ENCODE assay signal across 9 mouse cellular contexts in the genomic region with DNA sequence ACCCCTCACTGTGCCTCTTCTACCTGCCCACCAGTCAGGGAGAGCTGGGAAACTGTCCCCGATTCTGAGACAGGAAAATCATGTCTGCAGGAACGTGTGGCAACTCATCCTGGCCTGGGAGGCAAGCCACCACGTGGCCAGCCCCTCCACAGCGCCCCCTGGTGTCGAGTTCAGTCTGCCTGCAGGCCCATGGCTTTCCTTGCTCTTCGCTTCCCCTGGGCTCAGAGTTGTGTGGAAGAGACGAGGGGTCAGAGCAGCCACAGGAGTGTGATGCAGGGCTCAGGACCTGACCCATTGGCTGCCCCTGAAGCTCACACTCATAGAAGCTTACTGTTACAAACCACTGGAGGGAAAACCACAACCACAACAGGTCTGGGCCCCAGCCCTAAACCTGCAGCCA. TPM values are rescaled to one million over a fixed set of nuclear protein-coding genes. Genes with fewer than 3 reads are reported as not detected.
DNase-seq lines count a peak whose midpoint lies in the region; ATAC-seq lines count a peak whose summit lies in the region.
"Had no signal": no experiment of that assay in that cellular context is flagged by ENCODE, and none has a peak within 500 bp of the region (broad histone marks: within the 10 kb centered on the region; RNA-seq: fewer than 3 reads in every experiment).

No protein-coding gene starts in this region.

- no peak for ATAC-seq in hindbrain, embryonic 16.5 days

- DNase-seq in hindbrain, embryonic 10.5 days (ENCODE audit: low spot score): peak; percentile 83
- peak; percentile 62 for DNase-seq in WW6 (ENCODE audit: low read depth, low spot score)
- DNase-seq in cerebellum, postnatal 36 days: peak; percentile 64 to 74
- DNase-seq in gastrocnemius, postnatal 4 days (ENCODE audit: low spot score in 2 of 2): peak; percentile 86 to 89
- peak; percentile 68 to 93 for DNase-seq in kidney, postnatal 36 days
- peak; percentile 65 to 81 for DNase-seq in spleen, postnatal 14 days (ENCODE audit: low spot score in 2 of 2)

- H3K36me3 ChIP-seq in hindbrain, embryonic 10.5 days: peaks cover 16% of the 10 kb centered on the region
- H3K36me3 ChIP-seq in hindbrain, embryonic 16.5 days (ENCODE audit: control insufficient read depth, insufficient read depth, low read length): no peaks in the 10 kb centered on the region
- H3K36me3 ChIP-seq in megakaryocyte, embryonic 14.5 days (replicated peaks; ENCODE audit: low read length): peaks cover 100% of the 10 kb centered on the region
- H3K36me3 ChIP-seq: midbrain, embryonic 12.5 days had no signal

- peak overlapping the region; percentile 19; the same call in 1 of the 2 replicates for H3K27ac ChIP-seq in hindbrain, embryonic 10.5 days
- H3K27ac ChIP-seq in hindbrain, embryonic 16.5 days (ENCODE audit: low read depth, low read length): no peak overlapping the region
- H3K27ac ChIP-seq: midbrain, embryonic 12.5 days had no signal

- no peaks in the 10 kb centered on the region for H3K27me3 ChIP-seq in hindbrain, embryonic 10.5 days (ENCODE audit: insufficient read depth, poor library complexity, severe bottlenecking)
- no peaks in the 10 kb centered on the region for H3K27me3 ChIP-seq in hindbrain, embryonic 16.5 days (replicated peaks; ENCODE audit: control insufficient read depth, insufficient read depth, low read length)
- no peaks in the 10 kb centered on the region for H3K27me3 ChIP-seq in megakaryocyte, embryonic 14.5 days (replicated peaks)
- H3K27me3 ChIP-seq: midbrain, embryonic 12.5 days had no signal

- no peak overlapping the region for H3K9ac ChIP-seq in hindbrain, embryonic 16.5 days (ENCODE audit: low read depth, low read length)
- H3K9ac ChIP-seq: midbrain, embryonic 12.5 days had no signal

- H3K4me3 ChIP-seq in hindbrain, embryonic 10.5 days: no peak overlapping the region
- H3K4me3 ChIP-seq in hindbrain, embryonic 16.5 days (ENCODE audit: low read length): no peak overlapping the region
- peak overlapping the region; percentile 57 for H3K4me3 ChIP-seq in megakaryocyte, embryonic 14.5 days (replicated peaks)
- H3K4me3 ChIP-seq: midbrain, embryonic 12.5 days had no signal

- WGBS in hindbrain, embryonic 10.5 days: 17% methylated on average over 7 of the region's 7 CpGs
- 19% methylated on average over 7 of the region's 7 CpGs for WGBS in hindbrain, embryonic 16.5 days

- peaks cover 31% of the 10 kb centered on the region for H3K4me1 ChIP-seq in hindbrain, embryonic 10.5 days (replicated peaks)
- H3K4me1 ChIP-seq in hindbrain, embryonic 16.5 days (ENCODE audit: control insufficient read depth, insufficient read depth, low read depth, low read length): no peaks in the 10 kb centered on the region
- peaks cover 95% of the 10 kb centered on the region for H3K4me1 ChIP-seq in megakaryocyte, embryonic 14.5 days
- H3K4me1 ChIP-seq: midbrain, embryonic 12.5 days had no signal

- no peaks in the 10 kb centered on the region for H3K9me3 ChIP-seq in hindbrain, embryonic 10.5 days
- H3K9me3 ChIP-seq in hindbrain, embryonic 16.5 days (ENCODE audit: control insufficient read depth, low read length): no peaks in the 10 kb centered on the region
- H3K9me3 ChIP-seq in megakaryocyte, embryonic 14.5 days: no peaks in the 10 kb centered on the region
- H3K9me3 ChIP-seq: midbrain, embryonic 12.5 days had no signal

- H3K4me2 ChIP-seq in hindbrain, embryonic 16.5 days (ENCODE audit: low read length): no peak overlapping the region
- H3K4me2 ChIP-seq: midbrain, embryonic 12.5 days had no signal

RNA-seq across cellular contexts. Expression of a gene that starts 13.5 kb away (rescaled TPM):
- polyA plus RNA-seq in hindbrain, embryonic 10.5 days (2016; fragmentation: Nextera tagmentation; extraction: Ambion mirVana): 28.7 and 35.4 TPM in 2 replicates
- 22.0 and 27.1 TPM in 2 replicates for polyA plus RNA-seq in hindbrain, embryonic 16.5 days (2015; fragmentation: Nextera tagmentation; extraction: Ambion mirVana)
- total RNA-seq in gastrocnemius, postnatal 4 days (2021): 10 to 100 TPM; 25.3 to 32.0 TPM
- polyA plus RNA-seq in megakaryocyte, embryonic 14.5 days (2012; ENCODE audit: insufficient read depth, low replicate concordance): 32.1 and 64.4 TPM in 2 replicates

RNA-seq across cellular contexts. Expression of a gene that starts 41.6 kb away (rescaled TPM):
- 13.0 and 13.6 TPM in 2 replicates for polyA plus RNA-seq in hindbrain, embryonic 10.5 days (2016; fragmentation: Nextera tagmentation; extraction: Ambion mirVana)
- polyA plus RNA-seq in hindbrain, embryonic 16.5 days (2015; fragmentation: Nextera tagmentation; extraction: Ambion mirVana): 9.2 and 10.4 TPM in 2 replicates
- 10 to 100 TPM; 10.6 to 11.0 TPM for total RNA-seq in gastrocnemius, postnatal 4 days (2021)
- polyA plus RNA-seq in megakaryocyte, embryonic 14.5 days (2012; ENCODE audit: insufficient read depth, low replicate concordance): 2.6 and 9.1 TPM in 2 replicates
